Mouse (Mus musculus) cerebellum, adult 18-20 months (tissue): ENCODE measurements around the gene Tmem108.

Source experiments
- DNase-seq, 2 experiments: peaks; one replicate each; pipeline ENCODE4 v3.0.0; 2021

Tmem108 gene

DNA sequence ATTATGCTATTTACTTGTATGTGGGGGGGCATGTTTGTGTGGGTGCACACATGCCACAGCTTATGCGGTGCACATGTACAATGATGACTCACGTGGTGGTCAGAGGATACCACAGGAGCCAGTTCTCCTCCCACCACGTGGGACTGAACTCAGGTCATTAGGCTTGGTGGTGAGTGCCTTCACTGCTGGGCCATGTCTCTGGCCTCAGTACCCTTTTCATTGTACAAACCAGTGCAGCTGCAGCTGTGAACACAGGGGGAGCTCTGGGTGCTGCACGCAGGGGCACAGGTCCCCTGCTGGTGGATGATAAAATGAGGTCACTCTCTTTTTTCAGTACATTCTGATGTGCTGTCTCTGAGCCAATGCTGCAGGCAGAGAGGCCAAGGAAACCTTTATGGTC lies 327.5 kb downstream of the Tmem108 start:
- no peak for DNase-seq
